Mouse (Mus musculus): ENCODE measurements around the gene Negr1.

Negr1 gene

GRCm38 (mm10) chr3:157115105-157115760 is 553.6 kb downstream of the Negr1 start:
- DNase-seq (ENCODE audit: low spot score) = no peak

- DNase-seq (ENCODE audit: low spot score) = no peak
Observed at GRCm38 (mm10) chr3:157116024-157116423, 554.4 kb downstream of the Negr1 start.

GRCm38 (mm10) chr3:157119916-157120315 is 558.3 kb downstream of the Negr1 start:
- DNase-seq (ENCODE audit: low spot score) = no peak

GRCm38 (mm10) chr3:157146124-157146855 is 584.7 kb downstream of the Negr1 start:
- DNase-seq (ENCODE audit: low spot score) = no peak

- DNase-seq (ENCODE audit: low spot score) = no peak
Observed at GRCm38 (mm10) chr3:157154902-157155301, 593.3 kb downstream of the Negr1 start.

GRCm38 (mm10) chr3:157155513-157155912 is 593.9 kb downstream of the Negr1 start:
- no peak for DNase-seq (ENCODE audit: low spot score)

- DNase-seq (ENCODE audit: low spot score) = no peak
Observed at GRCm38 (mm10) chr3:157164840-157165595, 603.4 kb downstream of the Negr1 start.

- no peak for DNase-seq (ENCODE audit: low spot score)
Observed at GRCm38 (mm10) chr3:157181975-157182374, 620.4 kb downstream of the Negr1 start.

- no peak for DNase-seq (ENCODE audit: low spot score)
Observed at GRCm38 (mm10) chr3:157188939-157189725, 627.5 kb downstream of the Negr1 start.

GRCm38 (mm10) chr3:157189834-157190233 is 628.2 kb downstream of the Negr1 start:
- DNase-seq (ENCODE audit: low spot score) = no peak

GRCm38 (mm10) chr3:157190551-157190950 is 629.0 kb downstream of the Negr1 start:
- no peak for DNase-seq (ENCODE audit: low spot score)

- no peak for DNase-seq (ENCODE audit: low spot score)
Observed at GRCm38 (mm10) chr3:157192021-157192420, 630.4 kb downstream of the Negr1 start.

GRCm38 (mm10) chr3:157193141-157193540 is 631.5 kb downstream of the Negr1 start:
- no peak for DNase-seq (ENCODE audit: low spot score)

GRCm38 (mm10) chr3:157198659-157199058 is 637.1 kb downstream of the Negr1 start:
- DNase-seq (ENCODE audit: low spot score) = no peak

GRCm38 (mm10) chr3:157201726-157202125 is 640.1 kb downstream of the Negr1 start:
- DNase-seq (ENCODE audit: low spot score) = no peak

GRCm38 (mm10) chr3:157203573-157203972 is 642.0 kb downstream of the Negr1 start:
- no peak for DNase-seq (ENCODE audit: low spot score)

GRCm38 (mm10) chr3:157206752-157207151 is 645.2 kb downstream of the Negr1 start:
- no peak for DNase-seq (ENCODE audit: low spot score)

- DNase-seq (ENCODE audit: low spot score) = no peak
Observed at GRCm38 (mm10) chr3:157208966-157209365, 647.4 kb downstream of the Negr1 start.

GRCm38 (mm10) chr3:157209386-157209785 is 647.8 kb downstream of the Negr1 start:
- no peak for DNase-seq (ENCODE audit: low spot score)

- DNase-seq (ENCODE audit: low spot score) = no peak
Observed at GRCm38 (mm10) chr3:157215937-157216719, 654.5 kb downstream of the Negr1 start.

GRCm38 (mm10) chr3:157217794-157218193 is 656.2 kb downstream of the Negr1 start:
- no peak for DNase-seq (ENCODE audit: low spot score)

Measured in urinary bladder, postnatal 14 days (tissue).